Mouse (Mus musculus): ENCODE measurements around the gene Pygm.
A peak's percentile ranks its signal among the peaks of the same experiment; 100 is the strongest.

Gene Pygm

GRCm38 (mm10) chr19:6385419-6385818, 1.2 kb downstream of the Pygm start:
- DNase-seq (ENCODE audit: low read depth, low spot score): no peak

- DNase-seq (ENCODE audit: low read depth, low spot score): no peak
These were observed 1.6 kb downstream of the Pygm start for GRCm38 (mm10) chr19:6385821-6386220.

GRCm38 (mm10) chr19:6386234-6386633, 2.0 kb downstream of the Pygm start:
- no peak for DNase-seq (ENCODE audit: low read depth, low spot score)

GRCm38 (mm10) chr19:6388006-6388405, 3.8 kb downstream of the Pygm start:
- DNase-seq (ENCODE audit: low read depth, low spot score): no peak

- DNase-seq (ENCODE audit: low read depth, low spot score): peak; percentile 85
These were observed 5.6 kb downstream of the Pygm start for GRCm38 (mm10) chr19:6389803-6390202.

- peak; percentile 47 for DNase-seq (ENCODE audit: low read depth, low spot score)
These were observed 6.1 kb downstream of the Pygm start for GRCm38 (mm10) chr19:6390251-6390650.

GRCm38 (mm10) chr19:6392743-6393393, 8.7 kb downstream of the Pygm start:
- peak; percentile 73 for DNase-seq (ENCODE audit: low read depth, low spot score)

GRCm38 (mm10) chr19:6393637-6394036, 9.4 kb downstream of the Pygm start:
- no peak for DNase-seq (ENCODE audit: low read depth, low spot score)

GRCm38 (mm10) chr19:6396237-6396636, 12.0 kb downstream of the Pygm start:
- DNase-seq (ENCODE audit: low read depth, low spot score): no peak

GRCm38 (mm10) chr19:6397582-6398249, 13.5 kb downstream of the Pygm start:
- DNase-seq (ENCODE audit: low read depth, low spot score): no peak

GRCm38 (mm10) chr19:6398447-6399284, 14.5 kb downstream of the Pygm start:
- DNase-seq (ENCODE audit: low read depth, low spot score): peak; percentile 76

GRCm38 (mm10) chr19:6399285-6400095, 15.3 kb downstream of the Pygm start, which contains the start of gene Rasgrp2:
Gene Rasgrp2 (plus strand): TSS chr19:6399340.
- peak; percentile 53 for DNase-seq (ENCODE audit: low read depth, low spot score)

- peak; percentile 59 for DNase-seq (ENCODE audit: low read depth, low spot score)
These were observed 16.2 kb downstream of the Pygm start for GRCm38 (mm10) chr19:6400096-6401086.

- DNase-seq (ENCODE audit: low read depth, low spot score): peak; percentile 93
These were observed 17.1 kb downstream of the Pygm start for GRCm38 (mm10) chr19:6401131-6401815.

- no peak for DNase-seq (ENCODE audit: low read depth, low spot score)
These were observed 17.8 kb downstream of the Pygm start for GRCm38 (mm10) chr19:6401951-6402350.

GRCm38 (mm10) chr19:6403869-6404268, 19.7 kb downstream of the Pygm start:
- DNase-seq (ENCODE audit: low read depth, low spot score): no peak

GRCm38 (mm10) chr19:6405433-6405832, 21.2 kb downstream of the Pygm start:
- DNase-seq (ENCODE audit: low read depth, low spot score): no peak

GRCm38 (mm10) chr19:6407109-6407508, 22.9 kb downstream of the Pygm start:
- DNase-seq (ENCODE audit: low read depth, low spot score): no peak

GRCm38 (mm10) chr19:6407816-6408510, 23.8 kb downstream of the Pygm start:
- peak; percentile 80 for DNase-seq (ENCODE audit: low read depth, low spot score)
